Mouse (Mus musculus) liver, embryonic 16.5 days (tissue): Measurements from ENCODE around the gene Scarb2. TPM values are rescaled to one million over a fixed set of nuclear protein-coding genes. Genes with fewer than 3 reads are reported as not detected.
"Not testable (repeated sequence)": the region's sequence is repeated elsewhere in the genome, so short reads cannot be mapped to it uniquely, and the experiment has no call there.

Experiments
- ATAC-seq: fragments of 200-750 bp; cut with Nextera tagmentation; 2 replicates; pipeline ENCODE4 v1.8.0; 2017; ENCODE audit warnings: low read depth, mild to moderate bottlenecking, moderate number of reproducible peaks, moderate library complexity
- H3K27ac ChIP-seq: fragments of 300-500 bp; sonication (generic); 2 replicates; pipeline ENCODE4 v1.5.1; 2014; ENCODE audit warnings: mild to moderate bottlenecking, low read length
- H3K27me3 ChIP-seq: fragments of 300-500 bp; sonication (generic); 2 replicates; pipeline ENCODE4 v1.6.1; 2014; ENCODE audit warnings: low read depth, low read length, mixed read lengths; ENCODE audit not compliant: control insufficient read depth, insufficient read depth
- H3K36me3 ChIP-seq: fragments of 300-500 bp; sonication (generic); 2 replicates; pipeline ENCODE4 v1.6.1; 2014; ENCODE audit warnings: mild to moderate bottlenecking; ENCODE audit not compliant: control insufficient read depth, insufficient read depth
- H3K4me1 ChIP-seq: fragments of 300-500 bp; sonication (generic); 2 replicates; pipeline ENCODE4 v1.6.1; 2014; ENCODE audit warnings: low read depth, low read length, mixed read lengths; ENCODE audit not compliant: control insufficient read depth
- H3K4me2 ChIP-seq: fragments of 300-500 bp; sonication (generic); 2 replicates; pipeline ENCODE4 v1.6.1; 2014; ENCODE audit warnings: low read depth, low read length, mixed read lengths
- H3K4me3 ChIP-seq: fragments of 300-500 bp; sonication (generic); 2 replicates; pipeline ENCODE4 v1.5.1; 2014; ENCODE audit warnings: low read depth, mild to moderate bottlenecking, low read length
- H3K9ac ChIP-seq: fragments of 300-500 bp; sonication (generic); 2 replicates; pipeline ENCODE4 v1.6.1; 2014; ENCODE audit warnings: low read depth, low read length
- H3K9me3 ChIP-seq: fragments of 300-500 bp; sonication (generic); replicated peaks from 2 replicates; pipeline ENCODE4 v1.6.1; 2016; ENCODE audit warnings: low read length; ENCODE audit not compliant: control insufficient read depth
- WGBS: fragments of 180-500 bp; shearing (Covaris S2); extraction: QIAGEN DNeasy Blood & Tissue Kit; methylation state at CpG from one replicate; pipeline ENCODE4 v1.1.7; 2014; ENCODE audit not compliant: insufficient replicate concordance; 5-methylcytosine and 5-hydroxymethylcytosine counted together
- polyA plus RNA-seq: library from polyadenylated mRNA; unstranded; fragments of >200 nt; fragmentation: Nextera tagmentation; extraction: Ambion mirVana; gene quantifications from 2 replicates; pipeline ENCODE4 v1.2.1, GENCODE M21; 2015

The Scarb2 gene
- 7.8 and 8.0 TPM in 2 replicates for polyA plus RNA-seq

DNA sequence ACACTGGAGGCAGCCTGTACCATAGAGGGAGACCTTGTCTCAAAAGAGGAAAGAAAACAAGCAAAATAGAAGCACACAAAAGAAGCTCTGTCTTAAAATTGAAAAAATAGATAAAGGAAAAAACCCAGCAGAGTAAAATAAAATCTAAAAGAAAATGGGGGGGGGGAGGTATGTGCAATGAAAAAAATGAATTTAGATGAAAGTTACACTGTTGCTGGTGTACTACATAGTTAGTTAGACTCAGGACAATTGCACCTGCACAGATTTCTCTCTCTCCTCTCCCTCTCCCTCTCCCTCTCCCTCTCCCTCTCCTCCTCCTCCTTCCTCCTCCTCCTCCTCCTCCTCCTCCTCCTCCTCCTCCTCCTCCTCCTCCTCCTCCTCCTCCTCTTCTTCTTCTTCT is at the start of gene Scarb2:
TSS of gene Scarb2 (minus strand) at position 101 of the 400 bp plus-strand sequence.
- ATAC-seq = no peak
- Histone ChIP-seq H3K27ac (peak within 1 kb of the TSS; percentile 63), H3K36me3 (no peaks in the 10 kb centered on the region), H3K9ac (peak within 1 kb of the TSS; percentile 42), H3K4me3 (peak within 1 kb of the TSS; percentile 73), H3K4me2 (peak within 1 kb of the TSS; percentile 74), H3K9me3 (no peaks in the 10 kb centered on the region), H3K4me1 (peaks cover 24% of the 10 kb centered on the region), H3K27me3 (no peaks in the 10 kb centered on the region)

GRCm38 (mm10) chr5:92555905-92556304 is 49.3 kb upstream of the Scarb2 start:
- no peak overlapping the region for H3K4me2 ChIP-seq
- WGBS = 84% methylated on average over 1 of the region's 1 CpGs
- ATAC-seq = no peak

DNA sequence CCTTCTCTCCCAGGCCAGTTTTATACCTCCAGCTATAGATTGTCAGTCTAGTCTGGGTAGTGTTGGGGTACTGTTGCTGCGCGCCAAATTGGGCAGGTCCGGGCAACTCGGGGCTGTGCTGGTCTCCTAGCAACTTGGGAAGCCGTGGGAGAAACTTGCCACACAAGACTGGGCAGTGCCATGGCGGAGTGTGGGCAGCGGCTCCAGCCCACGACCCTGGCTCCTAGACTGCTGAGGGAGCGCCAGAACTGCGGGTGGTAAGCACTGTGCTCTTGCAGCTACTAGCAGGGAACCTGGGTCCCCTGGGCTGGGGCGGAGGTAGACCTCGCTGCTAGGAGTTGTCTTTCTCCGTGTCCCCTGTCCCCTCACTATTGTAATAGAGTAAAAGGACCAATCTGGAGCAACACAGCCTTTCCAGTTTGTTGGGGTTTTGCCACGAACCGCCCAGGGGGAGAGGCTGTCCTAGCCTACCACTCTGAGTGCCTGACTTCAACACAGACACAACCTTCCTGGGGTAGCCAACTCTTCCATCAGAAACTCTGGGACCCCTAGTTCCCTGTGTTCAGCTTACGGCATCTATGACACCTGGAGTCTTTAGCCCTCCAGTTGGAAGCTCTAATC is 48.4 kb upstream of the Scarb2 start, which contains the start of gene Fam47e:
TSS of gene Fam47e (plus strand) at position 179 of the 621 bp plus-strand sequence.
- WGBS = 67% methylated on average over 16 of the region's 16 CpGs
- no peak for ATAC-seq
- Histone ChIP-seq H3K9me3 (no peaks in the 10 kb centered on the region; the same call in 1 of the 2 replicates), H3K4me2 (no peak within 1 kb of the TSS), H3K27me3 (no peaks in the 10 kb centered on the region), H3K27ac (no peak within 1 kb of the TSS), H3K4me3 (no peak within 1 kb of the TSS), H3K9ac (no peak within 1 kb of the TSS), H3K36me3 (no peaks in the 10 kb centered on the region), H3K4me1 (no peaks in the 10 kb centered on the region)

More at GRCm38 (mm10) chr5:92555905-92556304, 49.3 kb upstream of the Scarb2 start:
- Histone ChIP-seq H3K27me3 (no peaks in the 10 kb centered on the region), H3K4me1 (no peaks in the 10 kb centered on the region), H3K36me3 (no peaks in the 10 kb centered on the region), H3K27ac (no peak overlapping the region), H3K9me3 (no peaks in the 10 kb centered on the region; the same call in 1 of the 2 replicates), H3K9ac (no peak overlapping the region), H3K4me3 (no peak overlapping the region)

GRCm38 (mm10) chr5:92554443-92554842 is 47.8 kb upstream of the Scarb2 start:
- 68% methylated on average over 4 of the region's 4 CpGs for WGBS
- ATAC-seq = no peak
- Histone ChIP-seq H3K4me3 (no peak overlapping the region), H3K9ac (no peak overlapping the region), H3K36me3 (no peaks in the 10 kb centered on the region), H3K9me3 (no peaks in the 10 kb centered on the region; the same call in 1 of the 2 replicates), H3K27me3 (no peaks in the 10 kb centered on the region), H3K27ac (no peak overlapping the region), H3K4me1 (no peaks in the 10 kb centered on the region), H3K4me2 (no peak overlapping the region)

GRCm38 (mm10) chr5:92553939-92554338 is 47.3 kb upstream of the Scarb2 start:
- Histone ChIP-seq H3K27ac (no peak overlapping the region), H3K36me3 (no peaks in the 10 kb centered on the region), H3K4me2 (no peak overlapping the region), H3K4me1 (no peaks in the 10 kb centered on the region), H3K27me3 (no peaks in the 10 kb centered on the region), H3K9me3 (no peaks in the 10 kb centered on the region; the same call in 1 of the 2 replicates), H3K9ac (no peak overlapping the region), H3K4me3 (no peak overlapping the region)
- 53% methylated on average over 3 of the region's 3 CpGs for WGBS
- no peak for ATAC-seq

GRCm38 (mm10) chr5:92552611-92553010 is 46.0 kb upstream of the Scarb2 start:
- H3K4me2 ChIP-seq = no peak overlapping the region
- 59% methylated on average over 2 of the region's 2 CpGs for WGBS
- H3K27ac ChIP-seq = no peak overlapping the region
- no peaks in the 10 kb centered on the region; the same call in 1 of the 2 replicates for H3K9me3 ChIP-seq
- H3K27me3 ChIP-seq = no peaks in the 10 kb centered on the region
- no peaks in the 10 kb centered on the region for H3K36me3 ChIP-seq
- no peaks in the 10 kb centered on the region for H3K4me1 ChIP-seq
- no peak overlapping the region for H3K4me3 ChIP-seq
- ATAC-seq = no peak
- H3K9ac ChIP-seq = no peak overlapping the region

DNA sequence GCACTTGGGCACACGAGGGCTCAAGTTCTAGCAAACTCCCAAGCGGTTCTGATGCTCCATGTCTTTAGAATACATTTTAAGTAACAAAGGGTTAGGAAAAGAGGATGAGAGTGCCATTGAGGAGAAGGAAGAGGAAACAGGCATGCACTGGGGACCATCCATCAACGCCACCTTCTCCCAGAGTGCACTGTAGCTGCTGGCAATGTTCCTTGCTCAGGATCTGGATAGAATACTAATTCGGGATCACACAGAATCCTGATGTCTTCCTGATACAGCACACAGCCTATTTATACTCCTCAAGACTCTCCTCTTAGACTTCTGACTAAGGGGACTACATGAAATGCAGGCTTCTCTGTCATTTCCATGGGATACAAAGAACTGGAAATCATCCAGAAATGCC is 33.1 kb upstream of the Scarb2 start:
- no peak for ATAC-seq
- H3K9me3 ChIP-seq = no peaks in the 10 kb centered on the region
- no peaks in the 10 kb centered on the region for H3K27me3 ChIP-seq
- H3K36me3 ChIP-seq = no peaks in the 10 kb centered on the region
- no peak overlapping the region for H3K4me3 ChIP-seq
- 41% methylated on average over 4 of the region's 4 CpGs for WGBS
- no peaks in the 10 kb centered on the region for H3K4me1 ChIP-seq
- no peak overlapping the region for H3K9ac ChIP-seq
- no peak overlapping the region for H3K4me2 ChIP-seq
- no peak overlapping the region for H3K27ac ChIP-seq

DNA sequence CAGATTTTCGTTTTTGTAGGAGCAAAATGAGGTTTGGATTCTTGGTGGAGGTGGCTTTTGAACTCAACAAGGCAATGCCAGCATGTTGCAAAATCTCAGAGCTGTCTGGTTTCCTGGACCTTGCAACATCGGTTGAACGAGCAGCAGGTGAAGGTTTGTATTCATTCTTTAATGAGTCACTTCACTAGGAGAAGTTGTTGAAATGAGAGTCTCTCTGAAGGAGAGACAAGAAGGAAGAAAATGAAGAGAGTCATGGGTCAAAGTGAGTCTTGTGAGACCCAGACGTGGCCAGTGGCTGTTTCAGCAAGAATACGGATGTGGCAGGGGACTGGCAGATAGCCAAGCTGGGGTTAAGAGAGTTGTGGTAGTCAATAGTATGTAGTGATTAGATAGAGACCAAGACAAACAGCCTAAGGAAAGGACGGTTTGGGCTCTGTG is 18.2 kb upstream of the Scarb2 start:
- Histone ChIP-seq H3K4me2 (peak overlapping the region; percentile 17; the same call in 1 of the 2 replicates), H3K9me3 (no peaks in the 10 kb centered on the region), H3K9ac (no peak overlapping the region), H3K27me3 (no peaks in the 10 kb centered on the region), H3K36me3 (no peaks in the 10 kb centered on the region), H3K4me1 (no peaks in the 10 kb centered on the region; the same call in 1 of the 2 replicates), H3K4me3 (no peak overlapping the region), H3K27ac (peak overlapping the region; percentile 38; the same call in 1 of the 2 replicates)
- WGBS = 21% methylated on average over 6 of the region's 6 CpGs
- peak; percentile 53; the same call in 1 of the 2 replicates for ATAC-seq

DNA sequence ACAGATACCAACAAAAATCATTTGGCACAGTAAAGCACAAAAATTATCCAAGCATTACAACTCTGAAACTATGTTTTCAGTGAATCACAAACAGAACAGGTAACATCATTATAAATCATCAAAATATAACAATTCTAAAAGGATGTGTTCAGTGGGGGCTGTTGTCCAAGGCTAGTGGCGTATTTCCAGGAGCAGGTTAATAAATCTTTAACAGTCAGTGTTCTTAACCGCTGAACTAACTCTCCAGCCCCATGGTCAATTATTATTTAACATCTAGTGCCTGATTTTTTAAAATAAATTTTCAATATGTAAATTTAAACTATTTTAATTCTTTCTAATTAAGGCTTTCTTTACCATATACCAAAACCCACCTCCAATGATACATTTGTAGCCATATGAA is 14.5 kb upstream of the Scarb2 start:
- not testable (repeated sequence) for H3K4me2 ChIP-seq, H3K27me3 ChIP-seq, H3K36me3 ChIP-seq, H3K27ac ChIP-seq, H3K4me3 ChIP-seq, H3K9me3 ChIP-seq, ATAC-seq, H3K9ac ChIP-seq, H3K4me1 ChIP-seq
- 52% methylated on average over 2 of the region's 2 CpGs for WGBS
